Mouse (Mus musculus) bone marrow, adult 2 months (tissue): ENCODE measurements around the gene Foxn3. TPM values are rescaled to one million over a fixed set of nuclear protein-coding genes. Genes with fewer than 3 reads are reported as not detected.

Experiments
- H3K27ac ChIP-seq: fragments of 200-500 bp; 2 replicates; pipeline ENCODE4 v1.5.1; 2012; ENCODE audit warnings: low read depth, mild to moderate bottlenecking, control low read depth, inconsistent platforms, low read length; ENCODE audit not compliant: control insufficient read depth, poor library complexity, insufficient read depth
- H3K4me1 ChIP-seq: fragments of 200-500 bp; 2 replicates; pipeline ENCODE4 v1.6.1; 2011; ENCODE audit warnings: low read length; ENCODE audit not compliant: control insufficient read depth, insufficient read depth
- H3K4me3 ChIP-seq: fragments of 200-500 bp; replicated peaks from 2 replicates; pipeline ENCODE3; 2011; ENCODE audit warnings: mild to moderate bottlenecking, low read depth, low read length, control low read depth; ENCODE audit not compliant: control insufficient read depth
- CTCF ChIP-seq: fragments of 200-500 bp; IDR thresholded peaks from 2 replicates; pipeline ENCODE4 v1.5.1; 2011; ENCODE audit warnings: low read length, control low read depth; ENCODE audit not compliant: control insufficient read depth, insufficient read depth
- POLR2A ChIP-seq: fragments of 200-500 bp; IDR thresholded peaks from 2 replicates; pipeline ENCODE4 v1.6.1; 2011; ENCODE audit warnings: low read depth, mild to moderate bottlenecking, control low read depth, low read length, borderline replicate concordance; ENCODE audit not compliant: control insufficient read depth
- WGBS: fragments of 180-500 bp; shearing (Covaris S2); methylation state at CpG from one replicate; pipeline ENCODE4 v1.1.7; 2018; 5-methylcytosine and 5-hydroxymethylcytosine counted together
- polyA plus RNA-seq: library from polyadenylated mRNA; stranded (reverse); fragments of >200 nt; gene quantifications from 2 replicates; pipeline ENCODE4 v1.2.4, GENCODE M21; 2011; ENCODE audit warnings: low replicate concordance; ENCODE audit not compliant: missing spikeins, insufficient read depth, insufficient read length

The Foxn3 gene
- polyA plus RNA-seq, 1 experiment, result 23.7 TPM

DNA sequence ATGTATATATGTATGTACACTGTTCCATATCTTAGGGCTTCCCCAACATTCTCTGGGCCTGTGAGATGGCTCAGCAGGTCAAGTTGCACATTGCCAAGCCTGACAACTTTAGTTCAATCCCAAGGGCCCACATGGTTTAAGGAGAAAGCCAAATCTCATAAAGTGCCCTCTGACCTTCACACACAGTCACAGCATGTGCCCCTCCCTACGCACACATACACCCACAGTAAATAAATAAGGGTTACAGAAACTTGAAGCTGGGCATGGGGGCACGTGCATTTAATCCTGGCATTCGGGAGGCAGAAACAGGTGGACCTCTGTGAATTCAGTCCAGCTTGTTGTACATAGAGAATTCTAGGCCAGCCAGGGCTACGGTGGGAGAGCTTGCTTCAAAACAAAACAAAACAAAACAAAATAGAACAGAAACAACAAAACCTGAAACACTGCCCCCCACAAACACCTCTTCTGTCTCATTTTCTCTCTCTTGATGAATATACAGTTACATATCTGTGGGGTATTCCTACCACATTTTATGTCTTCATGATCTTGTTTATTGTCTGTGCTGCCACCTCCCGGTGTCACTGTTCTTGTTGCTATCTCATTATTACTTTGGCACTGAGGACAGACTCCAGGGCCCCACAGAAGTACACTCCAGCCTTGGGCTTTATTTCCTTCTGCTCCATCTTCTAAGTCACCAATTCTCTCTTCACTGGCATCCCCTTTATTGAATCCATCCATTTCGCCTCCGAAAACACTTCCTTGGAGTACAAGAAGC, 19.8 kb downstream of the Foxn3 start:
- H3K27ac ChIP-seq, result no peak overlapping the region
- H3K4me3 ChIP-seq, result no peak overlapping the region
- no peaks in the 10 kb centered on the region; the same call in 1 of the 2 replicates for H3K4me1 ChIP-seq
- TF ChIP-seq CTCF (no peak), POLR2A (no peak)
- WGBS, result 78% methylated on average over 7 of the region's 7 CpGs

DNA sequence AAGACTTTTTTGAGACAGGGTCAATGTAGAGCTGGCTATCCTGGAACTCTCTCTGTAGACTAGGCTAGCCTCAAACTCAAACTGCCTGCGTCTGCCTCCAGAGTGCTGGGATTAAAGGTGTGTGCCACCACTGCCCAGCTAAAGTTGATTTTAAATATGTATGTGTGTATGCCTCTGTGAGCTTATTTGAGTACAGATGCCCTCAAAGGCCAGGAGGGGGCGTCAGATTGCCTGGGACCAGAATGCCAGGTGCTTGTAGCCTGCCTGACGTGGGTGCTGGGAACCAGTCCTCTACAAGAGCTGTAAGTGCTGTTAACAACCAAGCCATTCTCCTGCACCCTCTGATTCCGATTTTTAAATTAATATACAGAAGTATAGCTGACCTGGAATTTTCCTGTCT, 23.2 kb downstream of the Foxn3 start:
- 83% methylated on average over 4 of the region's 4 CpGs for WGBS
- Histone ChIP-seq H3K4me1 (no peaks in the 10 kb centered on the region; the same call in 1 of the 2 replicates), H3K4me3 (no peak overlapping the region), H3K27ac (no peak overlapping the region)
- TF ChIP-seq POLR2A (no peak), CTCF (no peak)

DNA sequence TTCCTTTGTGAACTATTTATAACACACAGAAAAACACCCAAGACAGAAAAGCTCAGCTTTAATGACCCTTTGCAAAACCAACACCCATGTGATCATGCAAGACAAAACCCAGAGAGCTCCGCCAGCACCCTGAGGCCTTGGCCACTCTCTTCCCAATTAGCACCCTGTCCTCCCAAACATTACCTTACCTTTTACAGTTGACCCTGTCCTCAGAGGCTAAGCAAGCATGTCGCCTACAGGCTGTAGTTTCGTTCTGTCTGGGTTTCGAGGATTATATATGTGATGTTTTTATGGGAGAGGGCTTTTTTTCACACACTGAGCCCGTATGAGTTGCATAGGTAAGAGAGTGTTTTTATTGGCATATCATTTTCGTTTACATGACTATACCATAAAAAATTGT, 26.1 kb downstream of the Foxn3 start:
- WGBS, result 89% methylated on average over 6 of the region's 6 CpGs
- H3K4me1 ChIP-seq, result no peaks in the 10 kb centered on the region
- no peak overlapping the region for H3K4me3 ChIP-seq
- no peak overlapping the region for H3K27ac ChIP-seq
- TF ChIP-seq POLR2A (no peak), CTCF (no peak)

DNA sequence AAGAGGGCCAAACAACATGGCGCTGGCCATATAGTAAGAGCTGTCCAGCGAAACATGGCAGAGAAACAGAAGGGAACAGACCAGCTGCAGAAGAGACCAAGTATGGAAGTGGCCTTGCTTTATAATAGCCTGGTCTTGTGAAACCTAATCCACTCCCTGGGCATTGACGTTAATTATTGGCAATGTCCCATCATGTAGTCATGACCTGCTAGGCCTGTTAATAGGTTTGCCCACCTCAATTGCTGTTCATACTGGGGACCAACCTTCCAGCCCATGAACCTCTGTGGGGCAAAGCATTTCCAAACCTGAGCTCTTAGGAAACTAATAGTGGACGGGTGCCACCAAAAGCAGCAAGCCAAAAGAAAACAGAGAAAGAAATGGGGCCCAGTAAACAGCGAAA, 27.0 kb downstream of the Foxn3 start:
- no peaks in the 10 kb centered on the region for H3K4me1 ChIP-seq
- H3K4me3 ChIP-seq, result no peak overlapping the region
- TF ChIP-seq POLR2A, result no peak
- TF ChIP-seq CTCF, result no peak
- 89% methylated on average over 5 of the region's 5 CpGs for WGBS
- H3K27ac ChIP-seq, result no peak overlapping the region

DNA sequence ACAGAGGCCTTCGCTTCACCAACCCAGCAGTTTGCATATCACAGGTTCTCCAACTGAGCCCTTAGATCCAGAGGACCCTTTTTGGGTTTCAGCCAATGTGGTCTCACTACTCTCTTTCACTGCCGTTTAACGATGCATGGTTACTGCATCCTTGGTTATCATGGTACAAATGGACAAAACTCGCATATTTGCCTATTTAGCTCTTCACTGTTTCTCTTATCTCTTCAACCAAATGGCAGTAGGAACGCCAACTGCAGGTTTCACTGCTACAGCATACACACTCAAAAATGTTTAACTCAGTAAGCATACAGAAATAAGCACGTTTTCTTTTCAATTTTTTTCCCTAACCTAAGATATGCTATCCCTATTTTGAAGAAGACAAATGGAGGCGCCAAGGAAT, 31.0 kb downstream of the Foxn3 start:
- H3K4me1 ChIP-seq, result no peaks in the 10 kb centered on the region
- WGBS, result 65% methylated on average over 7 of the region's 7 CpGs
- H3K27ac ChIP-seq, result no peak overlapping the region; the same call in 1 of the 2 replicates
- H3K4me3 ChIP-seq, result no peak overlapping the region
- no peak for TF ChIP-seq POLR2A
- TF ChIP-seq CTCF, result no peak

DNA sequence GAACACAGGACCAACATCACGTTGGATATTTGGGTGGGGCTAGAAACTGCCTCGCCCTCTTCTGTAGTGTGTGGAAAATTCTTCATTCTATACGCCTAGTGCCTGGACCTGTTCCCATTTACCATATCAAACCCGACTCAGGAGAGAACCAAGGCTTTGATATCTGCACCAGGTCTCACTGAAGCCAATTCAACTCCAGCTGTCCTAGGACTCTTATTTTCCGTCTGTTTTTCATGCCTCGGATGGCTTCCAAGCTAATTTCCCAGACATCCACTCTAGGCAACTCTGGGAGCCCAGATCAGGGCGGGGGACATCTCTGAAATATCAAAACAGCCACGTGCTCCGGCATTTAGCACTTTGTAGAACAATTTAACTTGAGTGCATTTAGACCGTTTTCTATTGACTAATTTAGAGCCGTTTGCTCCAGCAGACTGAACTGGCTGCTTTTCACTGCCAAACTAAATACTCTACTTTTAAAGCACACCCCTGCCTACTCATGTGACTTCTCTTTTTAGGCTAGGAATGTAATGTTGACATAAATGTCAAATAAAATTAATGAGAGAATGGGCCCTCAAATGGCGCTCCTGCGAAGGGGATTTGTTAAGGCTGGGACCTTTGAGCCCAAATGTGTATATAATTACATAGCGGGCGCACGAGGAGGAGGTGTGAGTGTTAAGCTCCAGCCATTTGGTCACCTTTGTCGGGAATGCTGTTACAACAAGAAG, 33.5 kb downstream of the Foxn3 start:
- TF ChIP-seq POLR2A (no peak), CTCF (no peak)
- 68% methylated on average over 17 of the region's 17 CpGs for WGBS
- H3K4me3 ChIP-seq, result no peak overlapping the region

DNA sequence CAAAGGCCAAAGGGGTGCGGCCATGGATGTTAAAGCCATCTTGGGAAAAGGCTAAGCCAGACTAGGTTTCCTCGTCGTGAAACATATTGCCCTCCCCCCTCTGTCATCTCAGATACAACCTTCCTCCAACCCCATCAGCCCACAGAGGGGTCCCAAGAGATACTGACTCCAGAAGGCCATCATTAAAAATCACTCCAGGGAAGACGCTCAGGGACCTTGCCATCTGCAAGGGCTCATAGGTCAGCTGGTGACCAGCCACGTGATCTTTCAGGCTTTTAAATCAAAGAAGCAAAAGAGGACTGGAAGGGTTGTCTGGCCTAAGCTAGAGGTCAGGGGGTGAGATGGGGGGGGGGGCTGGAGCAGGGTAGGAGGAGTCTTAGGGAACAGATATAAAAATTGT, 34.4 kb downstream of the Foxn3 start:
- TF ChIP-seq CTCF (no peak), POLR2A (no peak)
- WGBS, result 85% methylated on average over 5 of the region's 5 CpGs
- Histone ChIP-seq H3K4me1 (no peaks in the 10 kb centered on the region), H3K27ac (no peak overlapping the region), H3K4me3 (no peak overlapping the region)

More for the DNA sequence above, 33.5 kb downstream of the Foxn3 start:
- no peak overlapping the region for H3K27ac ChIP-seq
- H3K4me1 ChIP-seq, result no peaks in the 10 kb centered on the region

DNA sequence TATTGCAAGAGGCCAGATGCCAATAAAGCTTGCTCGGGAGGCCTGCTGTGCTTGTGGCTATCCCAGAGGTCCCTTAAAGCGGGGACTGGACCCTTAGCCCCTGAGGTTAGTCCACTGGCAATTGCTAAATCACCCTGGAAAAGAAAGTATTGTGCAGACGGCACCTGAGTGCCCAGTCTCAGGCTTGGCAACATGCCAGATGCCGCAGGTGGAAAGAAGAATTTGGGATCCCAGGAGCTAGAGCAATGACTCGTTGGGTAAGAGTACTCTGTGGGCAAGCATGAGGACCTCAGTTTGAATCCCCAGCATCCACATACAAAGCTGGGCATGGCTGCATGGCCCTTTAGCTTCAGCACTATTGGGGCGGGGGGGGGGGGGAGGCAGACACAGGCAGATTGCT, 35.9 kb downstream of the Foxn3 start:
- no peak overlapping the region for H3K4me3 ChIP-seq
- no peaks in the 10 kb centered on the region for H3K4me1 ChIP-seq
- no peak overlapping the region for H3K27ac ChIP-seq
- 74% methylated on average over 6 of the region's 6 CpGs for WGBS
- TF ChIP-seq POLR2A, result no peak
- TF ChIP-seq CTCF, result no peak
